Mouse (Mus musculus) heart, embryonic 11.5 days (tissue): ENCODE data around the gene Prlr. TPM values are rescaled to one million over a fixed set of nuclear protein-coding genes. Genes with fewer than 3 reads are reported as not detected.

Experiments used
- ATAC-seq: fragments of 200-750 bp; cut with Nextera tagmentation; replicated peaks from 2 replicates; pipeline ENCODE4 v1.8.0; 2017; ENCODE audit warnings: moderate library complexity; ENCODE audit not compliant: insufficient number of reproducible peaks, low FRiP score, low TSS enrichment
- H3K27ac ChIP-seq: fragments of 300-500 bp; sonication (generic); 2 replicates; pipeline ENCODE4 v1.5.1; 2014; ENCODE audit warnings: mild to moderate bottlenecking, low read depth, low read length
- H3K27me3 ChIP-seq: fragments of 300-500 bp; sonication (generic); 2 replicates; pipeline ENCODE4 v1.6.1; 2014; ENCODE audit warnings: mild to moderate bottlenecking, low read length, mixed read lengths; ENCODE audit not compliant: control insufficient read depth, insufficient read depth
- H3K36me3 ChIP-seq: fragments of 300-500 bp; sonication (generic); 2 replicates; pipeline ENCODE4 v1.6.1; 2014; ENCODE audit warnings: mild to moderate bottlenecking, low read length, moderate library complexity, mixed read lengths; ENCODE audit not compliant: control insufficient read depth, insufficient read depth
- H3K4me1 ChIP-seq: fragments of 300-500 bp; sonication (generic); 2 replicates; pipeline ENCODE4 v1.6.1; 2014; ENCODE audit warnings: low read length; ENCODE audit not compliant: control insufficient read depth, insufficient read depth
- H3K4me2 ChIP-seq: fragments of 300-500 bp; sonication (generic); 2 replicates; pipeline ENCODE4 v1.6.1; 2014; ENCODE audit warnings: mild to moderate bottlenecking, moderate library complexity
- H3K4me3 ChIP-seq: fragments of 300-500 bp; sonication (generic); 2 replicates; pipeline ENCODE4 v1.5.1; 2014; ENCODE audit warnings: low read depth, low read length
- H3K9ac ChIP-seq: fragments of 300-500 bp; sonication (generic); 2 replicates; pipeline ENCODE4 v1.6.1; 2014; ENCODE audit warnings: mild to moderate bottlenecking, low read depth, low read length, moderate library complexity
- H3K9me3 ChIP-seq: fragments of 300-500 bp; sonication (generic); replicated peaks from 2 replicates; pipeline ENCODE4 v1.6.1; 2016; ENCODE audit warnings: low read length; ENCODE audit not compliant: control insufficient read depth
- WGBS: fragments of 180-500 bp; shearing (Covaris S2); extraction: QIAGEN DNeasy Blood & Tissue Kit; methylation state at CpG from one replicate; pipeline ENCODE4 v1.1.7; 2014; ENCODE audit not compliant: insufficient replicate concordance; 5-methylcytosine and 5-hydroxymethylcytosine counted together
- polyA plus RNA-seq: library from polyadenylated mRNA; unstranded; fragments of >200 nt; fragmentation: Nextera tagmentation; extraction: Ambion mirVana; gene quantifications from 2 replicates; pipeline ENCODE4 v1.2.1, GENCODE M21; 2014

The Prlr gene
- polyA plus RNA-seq, 1 experiment from 2014 or later: 1.3 TPM

- no peaks in the 10 kb centered on the region for H3K36me3 ChIP-seq
- ATAC-seq: no peak
- H3K27ac ChIP-seq: no peak overlapping the region
- H3K9me3 ChIP-seq: no peaks in the 10 kb centered on the region
- no peak overlapping the region for H3K4me3 ChIP-seq
- no peak overlapping the region for H3K9ac ChIP-seq
- H3K4me1 ChIP-seq: no peaks in the 10 kb centered on the region
- WGBS: 77% methylated on average over 5 of the region's 5 CpGs
- H3K4me2 ChIP-seq: no peak overlapping the region
- no peaks in the 10 kb centered on the region for H3K27me3 ChIP-seq
Observed at GRCm38 (mm10) chr15:10240228-10240795, 63.3 kb downstream of the Prlr start.

GRCm38 (mm10) chr15:10242250-10242649 is 65.2 kb downstream of the Prlr start:
- Histone ChIP-seq H3K9ac (no peak overlapping the region), H3K9me3 (no peaks in the 10 kb centered on the region), H3K4me2 (no peak overlapping the region), H3K27me3 (no peaks in the 10 kb centered on the region), H3K27ac (no peak overlapping the region), H3K4me3 (no peak overlapping the region), H3K36me3 (no peaks in the 10 kb centered on the region), H3K4me1 (no peaks in the 10 kb centered on the region)
- ATAC-seq: no peak

DNA sequence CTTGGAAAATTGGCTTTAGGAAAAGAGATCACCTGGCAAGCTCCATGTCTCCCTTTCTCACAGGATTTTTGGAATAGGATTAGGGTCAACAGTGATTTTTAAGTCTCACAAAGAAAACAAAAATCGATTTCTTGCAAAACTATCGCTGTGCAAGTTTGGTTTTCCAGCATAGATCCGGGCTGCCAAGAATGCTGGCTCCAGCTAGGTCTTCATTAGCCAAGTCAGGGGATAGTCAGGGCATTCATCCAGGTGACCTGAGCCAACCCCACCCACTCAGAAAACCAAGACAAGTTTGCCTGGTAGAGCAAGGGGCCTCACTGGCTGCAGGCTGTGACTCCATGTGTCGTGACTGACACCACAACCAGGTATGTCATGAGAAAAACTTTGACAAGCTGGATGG is 72.2 kb downstream of the Prlr start:
- ATAC-seq: no peak
- 75% methylated on average over 4 of the region's 4 CpGs for WGBS
- H3K9ac ChIP-seq: no peak overlapping the region
- H3K27ac ChIP-seq: no peak overlapping the region
- H3K4me1 ChIP-seq: no peaks in the 10 kb centered on the region
- no peaks in the 10 kb centered on the region for H3K27me3 ChIP-seq
- H3K4me2 ChIP-seq: no peak overlapping the region
- no peaks in the 10 kb centered on the region for H3K36me3 ChIP-seq
- H3K4me3 ChIP-seq: no peak overlapping the region
- H3K9me3 ChIP-seq: no peaks in the 10 kb centered on the region

- WGBS: 70% methylated on average over 6 of the region's 6 CpGs
- H3K36me3 ChIP-seq: no peaks in the 10 kb centered on the region
- no peaks in the 10 kb centered on the region for H3K4me1 ChIP-seq
- no peak overlapping the region for H3K9ac ChIP-seq
- ATAC-seq: no peak
- H3K9me3 ChIP-seq: no peaks in the 10 kb centered on the region
- H3K27me3 ChIP-seq: no peaks in the 10 kb centered on the region
- no peak overlapping the region for H3K27ac ChIP-seq
- no peak overlapping the region for H3K4me3 ChIP-seq
- H3K4me2 ChIP-seq: no peak overlapping the region
Observed at GRCm38 (mm10) chr15:10250784-10251183, 73.7 kb downstream of the Prlr start.

DNA sequence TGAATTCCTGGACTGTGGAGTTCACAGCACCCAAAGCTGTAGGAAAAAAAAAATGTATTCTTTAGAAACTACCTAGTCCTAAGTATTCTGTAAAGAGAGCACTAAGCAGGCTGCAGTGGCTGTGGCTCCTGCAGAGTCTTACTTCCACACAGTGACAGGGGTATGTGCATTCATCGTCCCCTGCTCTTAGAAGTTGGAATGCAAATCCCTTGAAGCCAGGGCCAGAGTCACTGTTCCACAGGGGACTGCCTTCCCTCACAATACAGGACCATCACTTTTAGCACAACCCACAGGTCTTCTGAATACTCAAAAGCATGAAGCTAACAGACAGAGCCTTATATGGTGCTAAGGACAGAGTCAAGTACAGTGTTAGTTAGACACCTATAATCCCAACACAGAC is 75.5 kb downstream of the Prlr start:
- H3K4me3 ChIP-seq: no peak overlapping the region
- no peak overlapping the region for H3K9ac ChIP-seq
- WGBS: 43% methylated on average over 1 of the region's 1 CpGs
- H3K9me3 ChIP-seq: no peaks in the 10 kb centered on the region
- no peaks in the 10 kb centered on the region for H3K36me3 ChIP-seq
- H3K4me2 ChIP-seq: no peak overlapping the region
- ATAC-seq: no peak
- no peaks in the 10 kb centered on the region for H3K4me1 ChIP-seq
- H3K27me3 ChIP-seq: no peaks in the 10 kb centered on the region
- no peak overlapping the region for H3K27ac ChIP-seq

GRCm38 (mm10) chr15:10262219-10262618 is 85.2 kb downstream of the Prlr start:
- Histone ChIP-seq H3K36me3 (no peaks in the 10 kb centered on the region), H3K9me3 (no peaks in the 10 kb centered on the region), H3K4me1 (no peaks in the 10 kb centered on the region), H3K4me3 (no peak overlapping the region), H3K27me3 (no peaks in the 10 kb centered on the region), H3K4me2 (no peak overlapping the region), H3K27ac (no peak overlapping the region), H3K9ac (no peak overlapping the region)
- 88% methylated on average over 2 of the region's 2 CpGs for WGBS
- no peak for ATAC-seq

DNA sequence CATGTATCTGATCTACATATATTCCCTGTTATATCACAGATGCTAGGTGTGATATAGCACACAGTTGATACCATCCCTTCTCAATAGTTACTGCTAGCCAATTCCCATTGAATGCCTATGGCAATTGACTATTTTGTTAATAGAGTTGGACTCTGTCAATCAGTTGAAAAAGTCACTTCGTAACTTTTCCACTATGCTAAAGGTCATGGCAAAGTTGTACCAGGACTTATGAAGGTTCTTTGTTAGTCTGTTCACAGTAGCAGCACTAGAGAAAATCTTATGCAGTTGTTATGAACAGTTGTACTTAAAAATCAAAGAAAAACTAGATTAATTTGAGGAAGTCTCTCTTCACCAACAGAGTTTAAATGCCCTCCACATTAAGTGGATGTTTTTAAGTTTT is 85.6 kb downstream of the Prlr start:
- ATAC-seq: no peak
- no peak overlapping the region for H3K4me2 ChIP-seq
- H3K36me3 ChIP-seq: no peaks in the 10 kb centered on the region
- 84% methylated on average over 1 of the region's 1 CpGs for WGBS
- no peaks in the 10 kb centered on the region for H3K27me3 ChIP-seq
- H3K9ac ChIP-seq: no peak overlapping the region
- no peaks in the 10 kb centered on the region for H3K9me3 ChIP-seq
- H3K4me3 ChIP-seq: no peak overlapping the region
- no peaks in the 10 kb centered on the region for H3K4me1 ChIP-seq
- H3K27ac ChIP-seq: no peak overlapping the region

- Histone ChIP-seq H3K9me3 (no peaks in the 10 kb centered on the region), H3K27ac (no peak overlapping the region), H3K27me3 (no peaks in the 10 kb centered on the region), H3K4me3 (no peak overlapping the region), H3K4me1 (no peaks in the 10 kb centered on the region), H3K4me2 (no peak overlapping the region), H3K36me3 (no peaks in the 10 kb centered on the region), H3K9ac (no peak overlapping the region)
- ATAC-seq: no peak
- WGBS: 82% methylated on average over 3 of the region's 3 CpGs
Observed at GRCm38 (mm10) chr15:10263420-10263819, 86.4 kb downstream of the Prlr start.

GRCm38 (mm10) chr15:10264885-10265284 is 87.8 kb downstream of the Prlr start:
- Histone ChIP-seq H3K4me1 (no peaks in the 10 kb centered on the region), H3K9me3 (no peaks in the 10 kb centered on the region), H3K9ac (no peak overlapping the region), H3K4me2 (no peak overlapping the region), H3K27ac (no peak overlapping the region), H3K4me3 (no peak overlapping the region), H3K27me3 (no peaks in the 10 kb centered on the region), H3K36me3 (no peaks in the 10 kb centered on the region)
- ATAC-seq: no peak
- WGBS: 76% methylated on average over 5 of the region's 5 CpGs
